Comparison of ENCODE assay signal across 14 mouse cellular contexts in the genomic region with DNA sequence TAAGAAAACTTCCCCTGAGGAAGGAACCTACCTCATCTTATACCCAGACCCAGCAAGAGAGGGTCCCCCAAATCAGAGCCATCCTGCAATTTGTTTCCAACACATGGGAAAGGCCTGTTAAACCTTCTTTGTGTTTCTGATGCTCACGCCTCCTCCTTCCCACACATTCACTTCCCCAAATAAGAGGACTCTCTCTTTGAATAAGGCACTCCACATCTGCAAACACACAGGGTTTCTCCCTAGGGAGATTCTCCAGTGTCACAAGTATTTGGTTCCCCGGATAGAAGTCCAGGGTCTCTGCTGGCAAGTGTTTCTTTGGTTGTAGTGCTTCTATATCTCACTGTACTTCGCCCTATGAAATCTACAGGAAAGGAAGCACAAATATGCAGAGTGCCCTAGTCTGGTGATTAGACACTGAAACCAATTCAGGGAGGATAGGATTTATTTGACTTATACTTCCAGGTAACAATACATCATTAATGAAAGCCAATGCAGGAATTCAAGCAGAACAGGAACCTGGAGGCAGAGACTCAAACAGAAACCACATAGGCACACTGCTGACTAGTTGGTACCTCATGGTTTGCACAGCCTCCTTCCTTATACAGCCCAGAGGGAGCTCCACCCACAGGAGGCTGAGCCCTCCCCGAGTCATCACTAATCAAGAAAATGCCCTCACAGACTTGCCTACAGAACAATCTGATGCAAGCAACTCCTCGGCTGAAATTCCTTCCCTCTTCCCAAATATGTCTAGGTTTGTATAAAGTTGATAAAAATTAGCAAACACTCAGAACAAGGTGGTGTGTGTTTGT. TPM values are rescaled to one million over a fixed set of nuclear protein-coding genes. Genes with fewer than 3 reads are reported as not detected.
A peak's percentile ranks its signal among the peaks of the same experiment; 100 is the strongest.
DNase-seq lines count a peak whose midpoint lies in the region; ATAC-seq and TF ChIP-seq lines count a peak whose summit lies in the region.
"Had no signal": no experiment of that assay in that cellular context is flagged by ENCODE, and none has a peak within 500 bp of the region (broad histone marks: within the 10 kb centered on the region; RNA-seq: fewer than 3 reads in every experiment).

No protein-coding gene starts in this region.

- H3K27ac ChIP-seq in heart, adult 2 months, result peak overlapping the region; percentile 27; the same call in 1 of the 2 replicates
- H3K27ac ChIP-seq: heart, embryonic 15.5 days had no signal

- no peak overlapping the region for H3K9ac ChIP-seq in heart, adult 2 months (ENCODE audit: low read depth, low read length)
- H3K9ac ChIP-seq: heart, embryonic 15.5 days had no signal

- peaks cover 6% of the 10 kb centered on the region for H3K4me1 ChIP-seq in heart, adult 2 months (ENCODE audit: control insufficient read depth, insufficient read depth, low read length)

- WGBS in heart, adult 2 months, result 55% methylated on average over 5 of the region's 5 CpGs

- TF ChIP-seq CTCF in heart, adult 2 months (IDR thresholded peaks at IDR 0.05), result no peak

- H3K79me2 ChIP-seq in heart, adult 2 months (replicated peaks; ENCODE audit: control insufficient read depth, insufficient read depth, low read length), result no peaks in the 10 kb centered on the region

- no peak for DNase-seq in heart, adult 2 months
- no peak for DNase-seq in heart, postnatal 4 days
- DNase-seq in CD4-positive helper T cell, adult 2 months (ENCODE audit: low read depth, low spot score), result peak; percentile 28
- DNase-seq in kidney, postnatal 14 days, result no peak
- DNase-seq in cerebellum, adult 9-11 months, result no peak
- DNase-seq in urinary bladder, adult 2 months (ENCODE audit: low spot score), result no peak
- DNase-seq: adrenal gland, postnatal 36 days; cerebellum, adult 11-12 months; gastrocnemius, postnatal 14 days; kidney, postnatal 4 days had no signal

- no peak for TF ChIP-seq EP300 in heart, adult 2 months (IDR thresholded peaks at IDR 0.05; ENCODE audit: insufficient read depth, low read depth, low read length)

- no peaks in the 10 kb centered on the region for H3K36me3 ChIP-seq in heart, adult 2 months (ENCODE audit: control insufficient read depth, insufficient read depth, low read length)
- H3K36me3 ChIP-seq: heart, embryonic 15.5 days had no signal

- intact Hi-C loops in heart, adult 2 months (cut with DNase I), result loop anchor here (2.0 kb wide), 1 partner anchor 13 kb away; no protein-coding TSS in a partner anchor

- peak; percentile 61 for ATAC-seq in granulocyte monocyte progenitor cell, adult 5-6 weeks (replicated peaks; ENCODE audit: poor library complexity, severe bottlenecking)
- ATAC-seq in megakaryocyte-erythroid progenitor cell, adult 5-6 weeks (replicated peaks; ENCODE audit: low FRiP score, low TSS enrichment, poor library complexity, severe bottlenecking), result peak; percentile 74
- ATAC-seq: hindbrain, embryonic 16.5 days had no signal

- no peak overlapping the region for H3K4me3 ChIP-seq in heart, adult 2 months
- H3K4me3 ChIP-seq: heart, embryonic 15.5 days had no signal

- no peak for TF ChIP-seq POLR2A in heart, adult 2 months (IDR thresholded peaks at IDR 0.05; ENCODE audit: insufficient read depth, low read depth, low read length)

- no peaks in the 10 kb centered on the region for H3K27me3 ChIP-seq in heart, adult 2 months (ENCODE audit: control insufficient read depth, insufficient read depth, low read length)
- H3K27me3 ChIP-seq: heart, embryonic 15.5 days had no signal

RNA-seq across cellular contexts. Expression of gene Tspan32, which starts 16.7 kb away (rescaled TPM):
- 1 to 10 TPM in 1 of 2 experiments, under 1 TPM in 1; 0.44 to 1.3 TPM for total RNA-seq in heart, adult 2 months (2021)
- 1.8 and 1.9 TPM in 2 replicates for polyA plus RNA-seq in heart, adult 2 months (2012; rRNA removed)
- total RNA-seq in heart, postnatal 4 days (2021), result under 1 TPM; 0.45 to 0.64 TPM
- 140 and 158 TPM in 2 replicates for total RNA-seq in granulocyte monocyte progenitor cell, adult 5-6 weeks (2014; fragmentation: Nextera tagmentation)
- 95.1 and 117 TPM in 2 replicates for total RNA-seq in granulocyte monocyte progenitor cell, adult 5-6 weeks (2017)
- 163 and 191 TPM in 2 replicates for total RNA-seq in megakaryocyte-erythroid progenitor cell, adult 5-6 weeks (2014; fragmentation: Nextera tagmentation)
- total RNA-seq in megakaryocyte-erythroid progenitor cell, adult 5-6 weeks (2017), result 94.2 and 132 TPM in 2 replicates
- polyA plus RNA-seq in urinary bladder, adult 2 months (2012; rRNA removed), result 1.9 and 2.8 TPM in 2 replicates

RNA-seq across cellular contexts. Expression of gene Cd81, which starts 31.0 kb away (rescaled TPM):
- total RNA-seq in heart, adult 2 months (2021), result 100 to 1,000 TPM; 424 to 434 TPM
- 641 and 822 TPM in 2 replicates for polyA plus RNA-seq in heart, adult 2 months (2012; rRNA removed)
- total RNA-seq in heart, postnatal 4 days (2021), result 100 to 1,000 TPM; 600 to 620 TPM
- 63.8 and 77.3 TPM in 2 replicates for total RNA-seq in granulocyte monocyte progenitor cell, adult 5-6 weeks (2014; fragmentation: Nextera tagmentation)
- total RNA-seq in granulocyte monocyte progenitor cell, adult 5-6 weeks (2017), result 159 and 201 TPM in 2 replicates
- 194 and 203 TPM in 2 replicates for total RNA-seq in megakaryocyte-erythroid progenitor cell, adult 5-6 weeks (2014; fragmentation: Nextera tagmentation)
- total RNA-seq in megakaryocyte-erythroid progenitor cell, adult 5-6 weeks (2017), result 214 and 238 TPM in 2 replicates
- 591 and 684 TPM in 2 replicates for polyA plus RNA-seq in urinary bladder, adult 2 months (2012; rRNA removed)

RNA-seq across cellular contexts. Expression of gene Tssc4, which starts 47.5 kb away (rescaled TPM):
- 10 to 100 TPM; 13.6 to 14.8 TPM for total RNA-seq in heart, adult 2 months (2021)
- polyA plus RNA-seq in heart, adult 2 months (2012; rRNA removed), result 33.2 and 36.9 TPM in 2 replicates
- total RNA-seq in heart, postnatal 4 days (2021), result 10 to 100 TPM; 32.6 to 33.9 TPM
- 28.1 and 62.3 TPM in 2 replicates for total RNA-seq in granulocyte monocyte progenitor cell, adult 5-6 weeks (2014; fragmentation: Nextera tagmentation)
- 33.9 and 45.6 TPM in 2 replicates for total RNA-seq in granulocyte monocyte progenitor cell, adult 5-6 weeks (2017)
- 36.9 and 58.7 TPM in 2 replicates for total RNA-seq in megakaryocyte-erythroid progenitor cell, adult 5-6 weeks (2014; fragmentation: Nextera tagmentation)
- total RNA-seq in megakaryocyte-erythroid progenitor cell, adult 5-6 weeks (2017), result 15.5 and 37.8 TPM in 2 replicates
- 44.7 and 57.5 TPM in 2 replicates for polyA plus RNA-seq in urinary bladder, adult 2 months (2012; rRNA removed)

RNA-seq across cellular contexts. Expression of gene Ascl2, which starts 52.5 kb away (rescaled TPM):
- not detected for total RNA-seq in heart, adult 2 months (2021)
- polyA plus RNA-seq in heart, adult 2 months (2012; rRNA removed), result 0.08 TPM in 1 of 2 replicates, not detected in the other
- total RNA-seq in heart, postnatal 4 days (2021), result not detected
- total RNA-seq in granulocyte monocyte progenitor cell, adult 5-6 weeks (2014; fragmentation: Nextera tagmentation), result 2.0 TPM in 2 replicates
- total RNA-seq in granulocyte monocyte progenitor cell, adult 5-6 weeks (2017), result 0.34 and 0.82 TPM in 2 replicates
- not detected in 2 replicates for total RNA-seq in megakaryocyte-erythroid progenitor cell, adult 5-6 weeks (2014; fragmentation: Nextera tagmentation)
- 0.99 TPM in 1 of 2 replicates, not detected in the other for total RNA-seq in megakaryocyte-erythroid progenitor cell, adult 5-6 weeks (2017)
- 2.4 and 2.7 TPM in 2 replicates for polyA plus RNA-seq in urinary bladder, adult 2 months (2012; rRNA removed)
- total RNA-seq: gastrocnemius, postnatal 14 days had no signal

Comparison
In these comparisons a context has a peak if more than half of its experiments do, and no peak if none do; other contexts are left out.
1. RNA of gene Tspan32, which starts 16.7 kb away (total RNA-seq): 94.2 to 191 TPM in megakaryocyte-erythroid progenitor cell, adult 5-6 weeks and 95.1 to 158 TPM in granulocyte monocyte progenitor cell, adult 5-6 weeks; 0.44 to 1.3 TPM in heart, adult 2 months and 0.45 to 0.64 TPM in heart, postnatal 4 days; every median in the first group is over 10 times any median in the second.